Mouse (Mus musculus): ENCODE measurements around the gene Pak1. TPM values are rescaled to one million over a fixed set of nuclear protein-coding genes. Genes with fewer than 3 reads are reported as not detected.

Gene Pak1
- polyA plus RNA-seq, 1 experiment from 2014 or later: 148 TPM

DNA sequence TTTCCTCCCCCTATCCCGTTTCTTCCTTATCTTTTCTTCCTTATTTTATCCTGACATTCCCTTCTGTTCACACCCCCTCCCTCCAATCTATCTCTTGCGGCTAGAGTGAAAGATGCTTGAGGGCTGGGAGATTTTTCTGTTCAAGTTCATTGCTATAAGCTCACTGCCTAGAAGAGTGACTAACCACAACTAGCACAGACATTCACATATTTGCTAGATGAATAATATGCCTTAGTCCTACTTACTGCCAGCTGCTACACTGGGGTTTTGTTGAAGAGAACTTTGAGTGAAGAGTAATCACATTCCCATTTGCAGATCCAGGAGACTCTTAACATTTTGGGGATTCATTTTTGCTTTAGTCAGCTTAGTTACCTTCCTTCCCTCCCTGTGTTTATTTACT, 4.0 kb downstream of the Pak1 start:
- Histone ChIP-seq H3K4me3 (ENCODE audit: low read depth, low read length) (no peak overlapping the region), H3K27me3 (ENCODE audit: control insufficient read depth, insufficient read depth, low read depth, low read length) (no peaks in the 10 kb centered on the region), H3K9me3 (replicated peaks; ENCODE audit: control insufficient read depth, low read length, poor library complexity, severe bottlenecking) (no peaks in the 10 kb centered on the region), H3K4me1 (ENCODE audit: control insufficient read depth, insufficient read depth, low read length) (peaks cover 16% of the 10 kb centered on the region), H3K27ac (ENCODE audit: low read length) (no peak overlapping the region), H3K4me2 (ENCODE audit: low read length) (no peak overlapping the region), H3K36me3 (ENCODE audit: control insufficient read depth, insufficient read depth, low read length) (no peaks in the 10 kb centered on the region), H3K9ac (ENCODE audit: low read depth, low read length) (no peak overlapping the region)
- no peak for ATAC-seq
- WGBS: 75% methylated on average over 2 of the region's 2 CpGs

GRCm38 (mm10) chr7:97803116-97803515, 14.8 kb downstream of the Pak1 start:
- Histone ChIP-seq H3K4me2 (ENCODE audit: low read length) (no peak overlapping the region), H3K27me3 (ENCODE audit: control insufficient read depth, insufficient read depth, low read depth, low read length) (no peaks in the 10 kb centered on the region), H3K4me1 (ENCODE audit: control insufficient read depth, insufficient read depth, low read length) (peaks cover 17% of the 10 kb centered on the region), H3K36me3 (ENCODE audit: control insufficient read depth, insufficient read depth, low read length) (no peaks in the 10 kb centered on the region), H3K9me3 (replicated peaks; ENCODE audit: control insufficient read depth, low read length, poor library complexity, severe bottlenecking) (no peaks in the 10 kb centered on the region), H3K4me3 (ENCODE audit: low read depth, low read length) (no peak overlapping the region), H3K9ac (ENCODE audit: low read depth, low read length) (no peak overlapping the region), H3K27ac (ENCODE audit: low read length) (no peak overlapping the region)
- 33% methylated on average over 2 of the region's 2 CpGs for WGBS
- ATAC-seq: no peak

- 12% methylated on average over 2 of the region's 2 CpGs for WGBS
Measured at GRCm38 (mm10) chr7:97804245-97805066, 16.1 kb downstream of the Pak1 start.

DNA sequence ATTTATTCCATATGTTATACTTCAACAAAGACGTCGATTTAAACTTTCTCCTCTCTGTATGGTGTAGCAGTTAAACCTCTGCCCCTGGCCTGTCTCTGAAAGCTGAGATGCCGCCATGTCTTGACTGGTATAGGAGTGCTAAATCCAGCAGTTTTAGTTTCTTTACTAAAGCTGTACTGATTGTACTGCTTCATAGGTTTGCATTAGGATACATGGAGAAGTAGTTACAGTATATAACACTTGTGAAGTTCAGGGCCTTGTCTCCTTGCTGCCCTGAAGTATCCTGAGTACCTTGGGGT, 16.7 kb downstream of the Pak1 start:
- H3K4me1 ChIP-seq (ENCODE audit: control insufficient read depth, insufficient read depth, low read length): peaks cover 15% of the 10 kb centered on the region
- H3K9ac ChIP-seq (ENCODE audit: low read depth, low read length): no peak overlapping the region
- no peaks in the 10 kb centered on the region for H3K9me3 ChIP-seq (replicated peaks; ENCODE audit: control insufficient read depth, low read length, poor library complexity, severe bottlenecking)
- H3K4me3 ChIP-seq (ENCODE audit: low read depth, low read length): no peak overlapping the region
- no peaks in the 10 kb centered on the region for H3K27me3 ChIP-seq (ENCODE audit: control insufficient read depth, insufficient read depth, low read depth, low read length)
- H3K36me3 ChIP-seq (ENCODE audit: control insufficient read depth, insufficient read depth, low read length): no peaks in the 10 kb centered on the region
- H3K4me2 ChIP-seq (ENCODE audit: low read length): no peak overlapping the region
- WGBS: 33% methylated on average over 3 of the region's 3 CpGs
- H3K27ac ChIP-seq (ENCODE audit: low read length): 0 out of 2 replicates have a peak overlapping the region, but pooled peaks have one; percentile 53
- ATAC-seq: no peak

More at GRCm38 (mm10) chr7:97804245-97805066, 16.1 kb downstream of the Pak1 start:
- peak overlapping the region; percentile 46; the same call in 1 of the 2 replicates for H3K27ac ChIP-seq (ENCODE audit: low read length)
- no peak overlapping the region for H3K4me3 ChIP-seq (ENCODE audit: low read depth, low read length)
- no peak overlapping the region for H3K9ac ChIP-seq (ENCODE audit: low read depth, low read length)
- H3K4me2 ChIP-seq (ENCODE audit: low read length): no peak overlapping the region
- peak; percentile 75 for ATAC-seq
- H3K9me3 ChIP-seq (replicated peaks; ENCODE audit: control insufficient read depth, low read length, poor library complexity, severe bottlenecking): no peaks in the 10 kb centered on the region
- peaks cover 15% of the 10 kb centered on the region for H3K4me1 ChIP-seq (ENCODE audit: control insufficient read depth, insufficient read depth, low read length)
- H3K27me3 ChIP-seq (ENCODE audit: control insufficient read depth, insufficient read depth, low read depth, low read length): no peaks in the 10 kb centered on the region
- no peaks in the 10 kb centered on the region for H3K36me3 ChIP-seq (ENCODE audit: control insufficient read depth, insufficient read depth, low read length)

DNA sequence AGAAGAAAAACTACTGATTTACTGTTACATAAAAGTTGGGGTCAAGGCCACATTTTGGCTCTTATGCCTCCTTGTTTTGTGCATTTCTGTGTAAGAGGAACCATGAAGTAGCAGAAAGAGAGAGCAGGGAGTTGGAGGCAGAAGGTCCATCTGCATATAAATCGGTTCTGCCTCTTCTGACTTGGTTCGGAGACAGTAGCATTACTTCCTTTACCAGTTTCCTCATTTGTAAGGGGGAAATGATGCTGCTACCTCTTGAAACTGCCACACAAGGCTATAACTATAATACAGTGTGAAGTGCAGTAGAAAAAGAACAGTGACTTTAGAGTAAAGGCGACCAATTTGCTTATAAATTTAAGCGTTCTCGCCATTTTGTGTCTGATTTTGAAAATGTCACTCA, 21.0 kb downstream of the Pak1 start:
- no peaks in the 10 kb centered on the region for H3K36me3 ChIP-seq (ENCODE audit: control insufficient read depth, insufficient read depth, low read length)
- no peak overlapping the region for H3K4me2 ChIP-seq (ENCODE audit: low read length)
- ATAC-seq: no peak
- H3K4me3 ChIP-seq (ENCODE audit: low read depth, low read length): no peak overlapping the region
- H3K9me3 ChIP-seq (replicated peaks; ENCODE audit: control insufficient read depth, low read length, poor library complexity, severe bottlenecking): no peaks in the 10 kb centered on the region
- H3K27ac ChIP-seq (ENCODE audit: low read length): no peak overlapping the region
- H3K9ac ChIP-seq (ENCODE audit: low read depth, low read length): no peak overlapping the region
- 81% methylated on average over 5 of the region's 5 CpGs for WGBS
- peaks cover 11% of the 10 kb centered on the region for H3K4me1 ChIP-seq (ENCODE audit: control insufficient read depth, insufficient read depth, low read length)
- H3K27me3 ChIP-seq (ENCODE audit: control insufficient read depth, insufficient read depth, low read depth, low read length): no peaks in the 10 kb centered on the region

DNA sequence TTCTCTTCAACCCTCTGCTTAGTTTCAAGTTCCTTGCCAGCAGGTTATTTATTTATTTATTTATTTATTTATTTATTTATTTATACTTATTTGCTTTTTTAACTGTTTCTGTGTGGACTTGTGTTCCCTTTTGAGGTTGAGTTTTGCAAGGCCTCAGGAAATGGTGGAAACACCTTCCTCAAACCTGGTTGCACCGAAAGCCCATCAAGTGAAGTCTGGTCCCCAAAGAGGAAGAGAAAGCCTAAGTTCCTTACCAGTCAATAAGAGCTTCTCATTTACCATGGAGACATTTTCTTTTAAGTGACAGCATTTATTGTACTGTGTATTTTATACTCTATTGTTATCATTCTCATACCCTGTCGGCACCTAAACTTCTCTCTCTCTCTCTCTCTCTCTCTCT, 33.5 kb downstream of the Pak1 start:
- no peak for ATAC-seq
- Histone ChIP-seq H3K4me1 (ENCODE audit: control insufficient read depth, insufficient read depth, low read length) (no peaks in the 10 kb centered on the region), H3K9ac (ENCODE audit: low read depth, low read length) (no peak overlapping the region), H3K4me3 (ENCODE audit: low read depth, low read length) (no peak overlapping the region), H3K9me3 (replicated peaks; ENCODE audit: control insufficient read depth, low read length, poor library complexity, severe bottlenecking) (no peaks in the 10 kb centered on the region), H3K27ac (ENCODE audit: low read length) (no peak overlapping the region), H3K27me3 (ENCODE audit: control insufficient read depth, insufficient read depth, low read depth, low read length) (no peaks in the 10 kb centered on the region), H3K4me2 (ENCODE audit: low read length) (no peak overlapping the region), H3K36me3 (ENCODE audit: control insufficient read depth, insufficient read depth, low read length) (no peaks in the 10 kb centered on the region)
- WGBS: 85% methylated on average over 2 of the region's 2 CpGs

DNA sequence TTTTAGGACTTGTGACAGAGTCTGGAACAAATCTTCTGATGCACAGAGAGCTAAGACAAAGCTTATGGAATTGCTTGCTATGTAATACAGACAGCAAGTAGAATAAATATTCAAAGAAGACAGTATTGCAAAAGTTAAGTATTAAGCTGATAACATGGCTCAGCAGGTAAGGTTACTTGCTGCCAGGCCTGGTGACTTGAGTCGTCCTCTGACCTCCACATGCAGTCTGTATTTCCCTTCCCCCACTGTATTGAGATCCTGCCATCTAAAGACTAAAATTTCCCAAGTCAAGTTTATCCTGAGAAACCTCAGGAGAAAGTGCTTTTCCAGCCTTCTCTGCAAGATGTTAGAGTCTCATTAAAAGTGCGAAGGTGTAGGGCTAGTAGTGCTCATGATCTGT, 40.8 kb downstream of the Pak1 start:
- H3K36me3 ChIP-seq (ENCODE audit: control insufficient read depth, insufficient read depth, low read length): no peaks in the 10 kb centered on the region
- H3K4me1 ChIP-seq (ENCODE audit: control insufficient read depth, insufficient read depth, low read length): no peaks in the 10 kb centered on the region
- no peak overlapping the region for H3K27ac ChIP-seq (ENCODE audit: low read length)
- H3K4me2 ChIP-seq (ENCODE audit: low read length): no peak overlapping the region
- no peak overlapping the region for H3K4me3 ChIP-seq (ENCODE audit: low read depth, low read length)
- ATAC-seq: no peak
- H3K9ac ChIP-seq (ENCODE audit: low read depth, low read length): no peak overlapping the region
- no peaks in the 10 kb centered on the region for H3K9me3 ChIP-seq (replicated peaks; ENCODE audit: control insufficient read depth, low read length, poor library complexity, severe bottlenecking)
- H3K27me3 ChIP-seq (ENCODE audit: control insufficient read depth, insufficient read depth, low read depth, low read length): no peaks in the 10 kb centered on the region
- WGBS: 86% methylated on average over 2 of the region's 2 CpGs

GRCm38 (mm10) chr7:97830739-97831138, 42.4 kb downstream of the Pak1 start:
- H3K27ac ChIP-seq (ENCODE audit: low read length): no peak overlapping the region
- no peaks in the 10 kb centered on the region for H3K27me3 ChIP-seq (ENCODE audit: control insufficient read depth, insufficient read depth, low read depth, low read length)
- no peak for ATAC-seq
- no peaks in the 10 kb centered on the region for H3K36me3 ChIP-seq (ENCODE audit: control insufficient read depth, insufficient read depth, low read length)
- WGBS: 79% methylated on average over 3 of the region's 3 CpGs
- no peak overlapping the region for H3K4me2 ChIP-seq (ENCODE audit: low read length)
- no peaks in the 10 kb centered on the region for H3K4me1 ChIP-seq (ENCODE audit: control insufficient read depth, insufficient read depth, low read length)
- no peak overlapping the region for H3K9ac ChIP-seq (ENCODE audit: low read depth, low read length)
- no peak overlapping the region for H3K4me3 ChIP-seq (ENCODE audit: low read depth, low read length)
- H3K9me3 ChIP-seq (replicated peaks; ENCODE audit: control insufficient read depth, low read length, poor library complexity, severe bottlenecking): no peaks in the 10 kb centered on the region

DNA sequence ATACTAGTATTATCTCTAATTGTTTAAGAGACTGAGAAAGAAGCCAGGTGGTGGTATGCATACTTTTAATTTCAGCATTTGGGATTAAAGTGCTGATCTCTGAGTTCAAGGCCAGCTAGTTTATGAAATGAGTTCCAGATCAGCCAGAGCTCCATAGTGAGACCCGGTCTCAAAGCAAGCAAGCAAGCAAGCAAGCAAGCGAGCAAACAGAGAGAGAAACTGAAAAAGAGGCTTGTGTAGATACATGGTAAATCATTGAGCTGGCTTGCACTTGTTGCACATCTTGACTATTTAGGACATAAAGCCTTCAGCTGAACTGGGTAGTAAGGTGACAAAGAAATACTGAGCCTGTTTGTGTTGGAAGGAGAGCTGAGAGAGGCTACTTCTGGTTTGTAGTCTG, 44.6 kb downstream of the Pak1 start:
- no peak overlapping the region for H3K4me2 ChIP-seq (ENCODE audit: low read length)

More for the DNA sequence above, 44.6 kb downstream of the Pak1 start:
- Histone ChIP-seq H3K4me1 (ENCODE audit: control insufficient read depth, insufficient read depth, low read length) (no peaks in the 10 kb centered on the region), H3K9me3 (replicated peaks; ENCODE audit: control insufficient read depth, low read length, poor library complexity, severe bottlenecking) (no peaks in the 10 kb centered on the region), H3K4me3 (ENCODE audit: low read depth, low read length) (no peak overlapping the region), H3K36me3 (ENCODE audit: control insufficient read depth, insufficient read depth, low read length) (no peaks in the 10 kb centered on the region), H3K27me3 (ENCODE audit: control insufficient read depth, insufficient read depth, low read depth, low read length) (no peaks in the 10 kb centered on the region), H3K9ac (ENCODE audit: low read depth, low read length) (no peak overlapping the region), H3K27ac (ENCODE audit: low read length) (no peak overlapping the region)
- 88% methylated on average over 2 of the region's 2 CpGs for WGBS
- ATAC-seq: no peak
